Mouse (Mus musculus) heart, postnatal 25 days (tissue): ENCODE measurements around the gene B4galnt3. TPM values are rescaled to one million over a fixed set of nuclear protein-coding genes. Genes with fewer than 3 reads are reported as not detected.

ENCODE experiments used
- DNase-seq: peaks from one replicate; pipeline ENCODE4 v3.0.0; 2022; ENCODE audit warnings: low spot score
- intact Hi-C: fragments of 180-260 bp; cut with DNase I; formaldehyde crosslinking; loops from one replicate; pipeline ENCODE4 v1.15.1; 2025
- total RNA-seq, 2 experiments: library from RNA; stranded (reverse); gene quantifications; 2 replicates each; pipeline ENCODE4 v1.2.3; 2021

Gene B4galnt3
- total RNA-seq, 2 experiments from 2014 or later, result 0.18 to 0.22 TPM

GRCm38 (mm10) chr6:120276874-120277449 is 17.4 kb downstream of the B4galnt3 start:
- DNase-seq, result no peak
- intact Hi-C loops, result no loop called here

- DNase-seq, result peak; percentile 25
- intact Hi-C loops, result no loop called here
Observed at GRCm38 (mm10) chr6:120275301-120275700, 19.1 kb downstream of the B4galnt3 start.

- intact Hi-C loops, result no loop called here
Observed at GRCm38 (mm10) chr6:120274887-120275286, 19.5 kb downstream of the B4galnt3 start.

GRCm38 (mm10) chr6:120274181-120274580 is 20.2 kb downstream of the B4galnt3 start:
- DNase-seq, result no peak
- intact Hi-C loops, result no loop called here

More at GRCm38 (mm10) chr6:120274887-120275286, 19.5 kb downstream of the B4galnt3 start:
- peak; percentile 50 for DNase-seq

- no peak for DNase-seq
- intact Hi-C loops, result no loop called here
Observed at GRCm38 (mm10) chr6:120264151-120264550, 30.2 kb downstream of the B4galnt3 start.

- DNase-seq, result no peak
- intact Hi-C loops, result no loop called here
Observed at GRCm38 (mm10) chr6:120263608-120264007, 30.8 kb downstream of the B4galnt3 start.

- intact Hi-C loops, result no loop called here
- DNase-seq, result no peak
Observed at GRCm38 (mm10) chr6:120262886-120263531, 31.4 kb downstream of the B4galnt3 start.

GRCm38 (mm10) chr6:120259481-120259880 is 34.9 kb downstream of the B4galnt3 start:
- DNase-seq, result no peak
- intact Hi-C loops, result no loop called here

- DNase-seq, result no peak
- intact Hi-C loops, result no loop called here
Observed at GRCm38 (mm10) chr6:120256431-120256935, 37.9 kb downstream of the B4galnt3 start.

GRCm38 (mm10) chr6:120255701-120256100 is 38.7 kb downstream of the B4galnt3 start:
- intact Hi-C loops, result no loop called here
- DNase-seq, result no peak

GRCm38 (mm10) chr6:120255144-120255543 is 39.2 kb downstream of the B4galnt3 start:
- intact Hi-C loops, result no loop called here
- no peak for DNase-seq

GRCm38 (mm10) chr6:120254640-120255039 is 39.7 kb downstream of the B4galnt3 start:
- intact Hi-C loops, result no loop called here
- no peak for DNase-seq

- no peak for DNase-seq
- intact Hi-C loops, result no loop called here
Observed at GRCm38 (mm10) chr6:120252741-120253140, 41.6 kb downstream of the B4galnt3 start.

GRCm38 (mm10) chr6:120251010-120251409 is 43.3 kb downstream of the B4galnt3 start:
- intact Hi-C loops, result no loop called here
- no peak for DNase-seq

- no peak for DNase-seq
- intact Hi-C loops, result no loop called here
Observed at GRCm38 (mm10) chr6:120249831-120250230, 44.5 kb downstream of the B4galnt3 start.

- no peak for DNase-seq
- intact Hi-C loops, result no loop called here
Observed at GRCm38 (mm10) chr6:120246676-120247075, 47.7 kb downstream of the B4galnt3 start.

- intact Hi-C loops, result no loop called here
- no peak for DNase-seq
Observed at GRCm38 (mm10) chr6:120243250-120243649, 51.1 kb downstream of the B4galnt3 start.

- no peak for DNase-seq
- intact Hi-C loops, result no loop called here
Observed at GRCm38 (mm10) chr6:120242530-120242929, 51.8 kb downstream of the B4galnt3 start.

GRCm38 (mm10) chr6:120241453-120241852 is 52.9 kb downstream of the B4galnt3 start:
- DNase-seq, result no peak
- intact Hi-C loops, result no loop called here

- intact Hi-C loops, result no loop called here
- DNase-seq, result no peak
Observed at GRCm38 (mm10) chr6:120240461-120240860, 53.9 kb downstream of the B4galnt3 start.

GRCm38 (mm10) chr6:120235874-120236273 is 58.5 kb downstream of the B4galnt3 start:
- intact Hi-C loops, result no loop called here
- DNase-seq, result no peak

GRCm38 (mm10) chr6:120232885-120233284 is 61.5 kb downstream of the B4galnt3 start:
- intact Hi-C loops, result no loop called here
- DNase-seq, result no peak
